Mouse (Mus musculus) lung, postnatal 0 days (tissue): ENCODE data around the gene Upk1b.

Source experiments
- CTCF ChIP-seq: IDR thresholded peaks from 2 replicates; pipeline ENCODE4 v1.5.1; 2016; ENCODE audit warnings: antibody characterized with exemption, mild to moderate bottlenecking
- EP300 ChIP-seq: IDR thresholded peaks from 2 replicates; pipeline ENCODE4 v1.6.1; 2016; ENCODE audit warnings: antibody characterized with exemption, mild to moderate bottlenecking, control low read depth

DNA sequence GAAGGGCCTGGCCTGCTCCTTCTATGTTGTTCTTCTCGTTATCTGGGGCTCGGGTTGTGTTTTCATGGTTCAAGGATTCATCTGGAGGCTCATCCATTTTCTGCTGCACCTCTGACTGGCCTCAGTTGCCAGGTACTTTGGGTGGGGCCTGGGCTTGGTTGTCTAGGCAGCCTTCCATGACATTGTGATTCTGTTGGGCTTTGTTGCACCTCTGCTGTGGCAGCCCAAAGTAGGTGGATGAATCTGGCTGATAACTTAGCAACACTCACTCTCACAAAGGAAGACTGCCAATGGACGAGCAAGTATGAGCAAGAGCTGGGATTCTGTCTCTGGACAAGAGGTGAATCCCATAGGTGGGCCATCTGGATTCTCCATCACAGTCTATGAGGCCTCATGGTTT, 28.5 kb upstream of the Upk1b start, which contains the start of gene 4930435E12Rik:
- TF ChIP-seq EP300 (no peak), CTCF (no peak)
